14 mouse cellular contexts compared by ENCODE assay signal in genomic region chr19:41669747-41670342, GRCm38 (mm10).
DNase-seq lines count a peak whose midpoint lies in the region; ATAC-seq lines count a peak whose summit lies in the region.
"Had no signal": no experiment of that assay in that cellular context is flagged by ENCODE, and none has a peak within 500 bp of the region (broad histone marks: within the 10 kb centered on the region; RNA-seq: fewer than 3 reads in every experiment).

No protein-coding gene starts in this region.

- H3K27me3 ChIP-seq in heart, embryonic 10.5 days (ENCODE audit: insufficient read depth, poor library complexity, severe bottlenecking), result peaks cover 47% of the 10 kb centered on the region
- peaks cover 32% of the 10 kb centered on the region for H3K27me3 ChIP-seq in forebrain, embryonic 12.5 days
- no peaks in the 10 kb centered on the region; the same call in 1 of the 2 replicates for H3K27me3 ChIP-seq in hindbrain, embryonic 14.5 days (ENCODE audit: control insufficient read depth, insufficient read depth, low read length)
- peaks cover 18% of the 10 kb centered on the region for H3K27me3 ChIP-seq in neural tube, embryonic 12.5 days (replicated peaks)
- H3K27me3 ChIP-seq in heart, embryonic 11.5 days (ENCODE audit: control insufficient read depth, insufficient read depth, low read length), result peaks cover 10% of the 10 kb centered on the region

- peaks cover 66% of the 10 kb centered on the region for H3K4me1 ChIP-seq in heart, embryonic 10.5 days
- H3K4me1 ChIP-seq in forebrain, embryonic 12.5 days, result peaks cover 56% of the 10 kb centered on the region
- peaks cover 38% of the 10 kb centered on the region for H3K4me1 ChIP-seq in hindbrain, embryonic 14.5 days (replicated peaks; ENCODE audit: control insufficient read depth, insufficient read depth, low read length)
- peaks cover 62% of the 10 kb centered on the region for H3K4me1 ChIP-seq in neural tube, embryonic 12.5 days
- peaks cover 20% of the 10 kb centered on the region for H3K4me1 ChIP-seq in heart, embryonic 11.5 days (ENCODE audit: control insufficient read depth, insufficient read depth, low read length)

- intact Hi-C loops in heart, postnatal 14 days (cut with DNase I), result no loop called here

- no peaks in the 10 kb centered on the region for H3K9me3 ChIP-seq in heart, embryonic 10.5 days
- H3K9me3 ChIP-seq in forebrain, embryonic 12.5 days, result no peaks in the 10 kb centered on the region
- no peaks in the 10 kb centered on the region for H3K9me3 ChIP-seq in hindbrain, embryonic 14.5 days (ENCODE audit: control insufficient read depth, low read length)
- H3K9me3 ChIP-seq in neural tube, embryonic 12.5 days, result no peaks in the 10 kb centered on the region
- H3K9me3 ChIP-seq in heart, embryonic 11.5 days (replicated peaks; ENCODE audit: control insufficient read depth, low read length), result no peaks in the 10 kb centered on the region
- H3K9me3 ChIP-seq: heart, embryonic 13.5 days had no signal

- DNase-seq in heart, embryonic 10.5 days (ENCODE audit: low spot score), result no peak
- DNase-seq in heart, postnatal 14 days, result no peak
- DNase-seq in hindbrain, embryonic 14.5 days (ENCODE audit: low spot score), result no peak
- DNase-seq in heart, postnatal 4 days, result no peak
- DNase-seq in frontal cortex, postnatal 25 days (ENCODE audit: low spot score in 2 of 2), result no peak
- DNase-seq: cerebellum, adult 9-10 months; gastrocnemius, postnatal 36 days; layer of hippocampus, postnatal 36 days; retina, postnatal 1 day; thymus, postnatal 4 days had no signal

- no peaks in the 10 kb centered on the region for H3K36me3 ChIP-seq in heart, embryonic 10.5 days
- no peaks in the 10 kb centered on the region for H3K36me3 ChIP-seq in forebrain, embryonic 12.5 days (replicated peaks)
- no peaks in the 10 kb centered on the region for H3K36me3 ChIP-seq in hindbrain, embryonic 14.5 days (replicated peaks; ENCODE audit: control insufficient read depth, insufficient read depth)
- no peaks in the 10 kb centered on the region for H3K36me3 ChIP-seq in neural tube, embryonic 12.5 days
- H3K36me3 ChIP-seq in heart, embryonic 11.5 days (ENCODE audit: control insufficient read depth, insufficient read depth, low read length), result no peaks in the 10 kb centered on the region
- H3K36me3 ChIP-seq: heart, embryonic 13.5 days had no signal

- no peak overlapping the region for H3K9ac ChIP-seq in forebrain, embryonic 12.5 days
- H3K9ac ChIP-seq in hindbrain, embryonic 14.5 days, result no peak overlapping the region
- 0 out of 2 replicates have a peak overlapping the region, but pooled peaks have one; percentile 13 for H3K9ac ChIP-seq in neural tube, embryonic 12.5 days
- no peak overlapping the region for H3K9ac ChIP-seq in heart, embryonic 11.5 days (ENCODE audit: low read depth, low read length)
- H3K9ac ChIP-seq: heart, embryonic 13.5 days had no signal

- ATAC-seq in forebrain, embryonic 12.5 days (ENCODE audit: low FRiP score), result peak; percentile 71
- 0 out of 2 replicates have a peak, but pooled peaks have one; percentile 21 for ATAC-seq in hindbrain, embryonic 14.5 days (ENCODE audit: low FRiP score)
- ATAC-seq in neural tube, embryonic 12.5 days (ENCODE audit: low FRiP score, low read depth), result peak; percentile 35; the same call in 1 of the 2 replicates
- no peak for ATAC-seq in heart, embryonic 11.5 days (replicated peaks; ENCODE audit: insufficient number of reproducible peaks, low FRiP score, low TSS enrichment)

- peak overlapping the region; percentile 42; the same call in 1 of the 2 replicates for H3K27ac ChIP-seq in heart, embryonic 10.5 days
- peak overlapping the region; percentile 75 for H3K27ac ChIP-seq in forebrain, embryonic 12.5 days
- H3K27ac ChIP-seq in hindbrain, embryonic 14.5 days, result peak overlapping the region; percentile 28; the same call in 1 of the 2 replicates
- peak overlapping the region; percentile 53; the same call in 1 of the 2 replicates for H3K27ac ChIP-seq in neural tube, embryonic 12.5 days
- no peak overlapping the region for H3K27ac ChIP-seq in heart, embryonic 11.5 days (ENCODE audit: low read depth, low read length)
- H3K27ac ChIP-seq: heart, embryonic 13.5 days had no signal

- no peak overlapping the region for H3K4me2 ChIP-seq in forebrain, embryonic 12.5 days
- no peak overlapping the region for H3K4me2 ChIP-seq in hindbrain, embryonic 14.5 days (replicated peaks)
- peak overlapping the region; percentile 34 for H3K4me2 ChIP-seq in neural tube, embryonic 12.5 days (replicated peaks)
- no peak overlapping the region for H3K4me2 ChIP-seq in heart, embryonic 11.5 days
- H3K4me2 ChIP-seq: heart, embryonic 13.5 days had no signal

- no peak overlapping the region for H3K4me3 ChIP-seq in heart, embryonic 10.5 days
- no peak overlapping the region for H3K4me3 ChIP-seq in forebrain, embryonic 12.5 days (replicated peaks)
- H3K4me3 ChIP-seq in hindbrain, embryonic 14.5 days (replicated peaks; ENCODE audit: low read length), result no peak overlapping the region
- no peak overlapping the region for H3K4me3 ChIP-seq in neural tube, embryonic 12.5 days
- no peak overlapping the region for H3K4me3 ChIP-seq in heart, embryonic 11.5 days (ENCODE audit: low read depth, low read length)
- H3K4me3 ChIP-seq: heart, embryonic 13.5 days had no signal

- WGBS in heart, embryonic 10.5 days, result 34% methylated on average over 12 of the region's 12 CpGs
- 19% methylated on average over 12 of the region's 12 CpGs for WGBS in forebrain, embryonic 12.5 days
- 8% methylated on average over 12 of the region's 12 CpGs for WGBS in hindbrain, embryonic 14.5 days
- WGBS in neural tube, embryonic 12.5 days, result 6% methylated on average over 12 of the region's 12 CpGs
- WGBS in heart, embryonic 11.5 days (ENCODE audit: insufficient replicate concordance), result 27% methylated on average over 12 of the region's 12 CpGs
